Mouse (Mus musculus): ENCODE measurements around the gene Irf5.

GRCm38 (mm10) chr6:29497791-29498190 is 28.6 kb upstream of the Irf5 start:
- TF ChIP-seq CTCF (IDR thresholded peaks at IDR 0.05; ENCODE audit: low read depth, low read length) (no peak), POLR2A (IDR thresholded peaks at IDR 0.05; ENCODE audit: insufficient read depth, low read length) (no peak)

Measured in ES-Bruce4 (cell line).